Mouse (Mus musculus): ENCODE data around the gene Stra6l. TPM values are rescaled to one million over a fixed set of nuclear protein-coding genes. Genes with fewer than 3 reads are reported as not detected.

The Stra6l gene
- polyA plus RNA-seq, 1 experiment: 6.3 TPM

GRCm38 (mm10) chr4:45890066-45890761 is 41.8 kb downstream of the Stra6l start, which contains the start of gene Ccdc180:
Gene Ccdc180, plus strand, starts transcription at chr4:45890303.
- DNase-seq: peak; percentile 76
- no peak within 1 kb of the TSS for H3K4me3 ChIP-seq (ENCODE audit: insufficient read depth, low read depth, low read length)
- H3K36me3 ChIP-seq (ENCODE audit: control insufficient read depth, insufficient read depth, low read length): no peaks in the 10 kb centered on the region
- no peak within 1 kb of the TSS for H3K27ac ChIP-seq (ENCODE audit: insufficient read depth, low read depth, low read length)
- H3K4me1 ChIP-seq (ENCODE audit: control insufficient read depth, insufficient read depth, low read length): no peaks in the 10 kb centered on the region
- no peaks in the 10 kb centered on the region for H3K27me3 ChIP-seq (replicated peaks; ENCODE audit: control insufficient read depth, insufficient read depth, low read length)
- TF ChIP-seq POLR2A (IDR thresholded peaks at IDR 0.05; ENCODE audit: low read depth, low read length): no peak
- TF ChIP-seq CTCF (conservative IDR thresholded peaks at IDR 0.05; ENCODE audit: insufficient read depth, insufficient read length, low read depth, low read length): no peak
- 15% methylated on average over 19 of the region's 19 CpGs for WGBS

- H3K27me3 ChIP-seq (replicated peaks; ENCODE audit: control insufficient read depth, insufficient read depth, low read length): no peaks in the 10 kb centered on the region
- no peak for TF ChIP-seq POLR2A (IDR thresholded peaks at IDR 0.05; ENCODE audit: low read depth, low read length)
- TF ChIP-seq CTCF (conservative IDR thresholded peaks at IDR 0.05; ENCODE audit: insufficient read depth, insufficient read length, low read depth, low read length): no peak
- no peaks in the 10 kb centered on the region for H3K4me1 ChIP-seq (ENCODE audit: control insufficient read depth, insufficient read depth, low read length)
- no peak overlapping the region for H3K27ac ChIP-seq (ENCODE audit: insufficient read depth, low read depth, low read length)
- WGBS: 11% methylated on average over 16 of the region's 16 CpGs
- H3K36me3 ChIP-seq (ENCODE audit: control insufficient read depth, insufficient read depth, low read length): no peaks in the 10 kb centered on the region
- peak; percentile 51 for DNase-seq
- H3K4me3 ChIP-seq (ENCODE audit: insufficient read depth, low read depth, low read length): no peak overlapping the region
These were observed 48.1 kb downstream of the Stra6l start for GRCm38 (mm10) chr4:45896425-45897081.

GRCm38 (mm10) chr4:45898413-45898812 is 49.9 kb downstream of the Stra6l start:
- no peak for DNase-seq
- H3K4me3 ChIP-seq (ENCODE audit: insufficient read depth, low read depth, low read length): no peak overlapping the region
- H3K4me1 ChIP-seq (ENCODE audit: control insufficient read depth, insufficient read depth, low read length): no peaks in the 10 kb centered on the region
- H3K27me3 ChIP-seq (replicated peaks; ENCODE audit: control insufficient read depth, insufficient read depth, low read length): no peaks in the 10 kb centered on the region
- H3K27ac ChIP-seq (ENCODE audit: insufficient read depth, low read depth, low read length): no peak overlapping the region
- H3K36me3 ChIP-seq (ENCODE audit: control insufficient read depth, insufficient read depth, low read length): no peaks in the 10 kb centered on the region
- no peak for TF ChIP-seq POLR2A (IDR thresholded peaks at IDR 0.05; ENCODE audit: low read depth, low read length)
- TF ChIP-seq CTCF (conservative IDR thresholded peaks at IDR 0.05; ENCODE audit: insufficient read depth, insufficient read length, low read depth, low read length): no peak
- 58% methylated on average over 5 of the region's 5 CpGs for WGBS

GRCm38 (mm10) chr4:45909256-45909655 is 60.8 kb downstream of the Stra6l start:
- Histone ChIP-seq H3K4me3 (ENCODE audit: insufficient read depth, low read depth, low read length) (no peak overlapping the region), H3K27me3 (replicated peaks; ENCODE audit: control insufficient read depth, insufficient read depth, low read length) (no peaks in the 10 kb centered on the region), H3K27ac (ENCODE audit: insufficient read depth, low read depth, low read length) (no peak overlapping the region), H3K36me3 (ENCODE audit: control insufficient read depth, insufficient read depth, low read length) (no peaks in the 10 kb centered on the region), H3K4me1 (ENCODE audit: control insufficient read depth, insufficient read depth, low read length) (no peaks in the 10 kb centered on the region)
- TF ChIP-seq CTCF (conservative IDR thresholded peaks at IDR 0.05; ENCODE audit: insufficient read depth, insufficient read length, low read depth, low read length) (no peak), POLR2A (IDR thresholded peaks at IDR 0.05; ENCODE audit: low read depth, low read length) (no peak)
- DNase-seq: no peak
- WGBS: 73% methylated on average over 13 of the region's 13 CpGs

GRCm38 (mm10) chr4:45909924-45910323 is 61.5 kb downstream of the Stra6l start:
- Histone ChIP-seq H3K4me1 (ENCODE audit: control insufficient read depth, insufficient read depth, low read length) (no peaks in the 10 kb centered on the region), H3K27me3 (replicated peaks; ENCODE audit: control insufficient read depth, insufficient read depth, low read length) (no peaks in the 10 kb centered on the region), H3K27ac (ENCODE audit: insufficient read depth, low read depth, low read length) (no peak overlapping the region), H3K36me3 (ENCODE audit: control insufficient read depth, insufficient read depth, low read length) (no peaks in the 10 kb centered on the region), H3K4me3 (ENCODE audit: insufficient read depth, low read depth, low read length) (no peak overlapping the region)
- no peak for DNase-seq
- TF ChIP-seq CTCF (conservative IDR thresholded peaks at IDR 0.05; ENCODE audit: insufficient read depth, insufficient read length, low read depth, low read length) (no peak), POLR2A (IDR thresholded peaks at IDR 0.05; ENCODE audit: low read depth, low read length) (no peak)
- 62% methylated on average over 4 of the region's 4 CpGs for WGBS

- TF ChIP-seq CTCF (conservative IDR thresholded peaks at IDR 0.05; ENCODE audit: insufficient read depth, insufficient read length, low read depth, low read length) (no peak), POLR2A (IDR thresholded peaks at IDR 0.05; ENCODE audit: low read depth, low read length) (no peak)
- 86% methylated on average over 5 of the region's 5 CpGs for WGBS
- H3K27ac ChIP-seq (ENCODE audit: insufficient read depth, low read depth, low read length): no peak overlapping the region
These were observed 62.8 kb downstream of the Stra6l start for GRCm38 (mm10) chr4:45911256-45911655.

GRCm38 (mm10) chr4:45911876-45912275 is 63.4 kb downstream of the Stra6l start:
- H3K27me3 ChIP-seq (replicated peaks; ENCODE audit: control insufficient read depth, insufficient read depth, low read length): no peaks in the 10 kb centered on the region
- no peak overlapping the region for H3K27ac ChIP-seq (ENCODE audit: insufficient read depth, low read depth, low read length)
- no peak for DNase-seq
- 88% methylated on average over 4 of the region's 4 CpGs for WGBS
- H3K36me3 ChIP-seq (ENCODE audit: control insufficient read depth, insufficient read depth, low read length): no peaks in the 10 kb centered on the region
- H3K4me1 ChIP-seq (ENCODE audit: control insufficient read depth, insufficient read depth, low read length): no peaks in the 10 kb centered on the region
- H3K4me3 ChIP-seq (ENCODE audit: insufficient read depth, low read depth, low read length): no peak overlapping the region
- TF ChIP-seq POLR2A (IDR thresholded peaks at IDR 0.05; ENCODE audit: low read depth, low read length) (no peak), CTCF (conservative IDR thresholded peaks at IDR 0.05; ENCODE audit: insufficient read depth, insufficient read length, low read depth, low read length) (no peak)

More at GRCm38 (mm10) chr4:45911256-45911655, 62.8 kb downstream of the Stra6l start:
- no peaks in the 10 kb centered on the region for H3K36me3 ChIP-seq (ENCODE audit: control insufficient read depth, insufficient read depth, low read length)
- H3K27me3 ChIP-seq (replicated peaks; ENCODE audit: control insufficient read depth, insufficient read depth, low read length): no peaks in the 10 kb centered on the region
- no peak for DNase-seq
- no peaks in the 10 kb centered on the region for H3K4me1 ChIP-seq (ENCODE audit: control insufficient read depth, insufficient read depth, low read length)
- no peak overlapping the region for H3K4me3 ChIP-seq (ENCODE audit: insufficient read depth, low read depth, low read length)
